Mouse (Mus musculus) retina, postnatal 7 days (tissue): ENCODE results near the gene Olfr918.

Experiments used
- DNase-seq: peaks from one replicate; pipeline ENCODE4 v3.0.0-alpha.2; 2012; ENCODE audit warnings: low read depth, low spot score

Gene Olfr918

DNA sequence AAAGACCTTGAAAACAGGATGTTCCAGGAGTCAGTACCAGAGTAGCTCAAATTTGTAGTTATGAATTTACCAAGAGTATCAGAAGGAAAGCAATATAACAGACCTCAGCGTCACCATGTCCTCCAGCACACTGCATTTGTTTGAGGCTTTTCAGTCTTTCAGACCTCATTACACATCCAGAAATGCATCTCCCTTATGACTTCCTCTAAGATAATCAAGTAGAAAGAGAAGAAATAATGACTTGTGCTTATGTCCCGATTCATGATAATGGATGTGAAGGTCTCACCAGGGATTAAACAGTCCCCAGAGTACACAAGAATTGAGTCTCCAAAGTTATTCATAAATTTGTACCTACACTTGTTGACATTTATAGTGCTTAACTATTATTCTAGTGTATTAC lies at the start of gene Olfr918:
Olfr918 (minus strand) TSS at position 101 of the 400 bp plus-strand sequence.
- DNase-seq = no peak

DNA sequence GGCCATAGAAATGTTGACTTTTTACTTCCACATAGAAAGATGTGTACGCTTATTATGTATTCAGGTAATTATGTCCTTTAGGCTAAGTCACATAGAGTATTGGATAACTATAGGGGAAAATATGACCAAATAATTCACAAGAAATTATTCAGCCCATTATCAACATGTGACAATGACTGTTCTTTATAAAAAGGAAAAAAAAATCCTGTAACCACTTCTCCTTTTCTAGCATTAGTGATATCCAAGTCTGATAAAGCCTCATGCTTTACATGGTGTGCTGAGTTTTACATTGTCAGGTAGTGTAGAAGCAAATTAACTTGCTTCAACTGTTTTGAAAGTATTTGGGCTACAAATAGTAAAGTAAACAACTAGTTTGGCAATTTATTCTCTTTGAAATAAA lies 49.6 kb upstream of the Olfr918 start:
- no peak for DNase-seq

DNA sequence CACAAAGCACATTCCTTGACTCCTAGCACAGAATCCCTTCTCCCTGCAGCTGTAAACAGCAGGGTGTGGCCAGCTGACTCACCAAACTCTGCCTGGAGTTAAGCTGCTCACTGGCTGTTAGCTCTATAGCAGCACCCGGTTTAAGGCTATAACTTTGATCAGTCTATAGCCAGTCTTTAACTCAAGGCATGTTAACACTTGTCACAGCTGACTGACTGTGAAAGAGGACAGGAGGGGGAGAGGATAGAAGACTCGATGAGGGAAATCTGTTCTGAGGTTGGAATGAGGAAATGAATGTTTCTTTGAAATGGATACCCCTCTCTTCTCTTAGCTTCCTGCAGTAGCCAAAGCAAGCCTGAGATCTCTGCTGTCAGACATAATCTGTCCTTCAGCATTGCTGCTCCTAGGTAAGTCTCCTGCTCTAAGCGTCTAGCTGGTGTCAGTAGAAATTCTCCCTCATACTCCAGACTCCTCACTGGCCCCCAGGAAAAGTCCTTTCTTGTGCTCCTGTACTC lies 44.6 kb upstream of the Olfr918 start:
- no peak for DNase-seq

DNA sequence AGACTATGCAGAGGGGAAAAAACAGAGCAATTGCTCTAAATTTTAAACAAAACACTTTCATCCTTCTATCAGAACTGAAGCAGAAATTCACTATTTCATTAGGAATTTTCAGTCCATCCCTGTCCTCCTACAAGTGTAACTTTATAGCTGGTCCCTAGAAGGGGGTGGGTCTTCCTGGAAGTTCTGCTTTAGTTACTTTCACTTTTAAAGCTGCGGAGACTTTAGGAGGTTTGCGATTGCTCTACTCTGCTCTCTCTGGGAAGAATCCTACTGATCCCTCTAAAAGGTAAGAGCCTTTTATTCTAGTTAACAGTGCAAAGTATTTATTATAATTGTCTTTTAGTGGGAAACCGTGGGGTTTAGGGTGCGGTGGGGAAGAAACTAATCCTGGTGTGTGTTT lies 43.7 kb upstream of the Olfr918 start, which contains the start of gene Vwa5a:
Vwa5a (plus strand) TSS at position 167 of the 400 bp plus-strand sequence.
- DNase-seq = no peak

DNA sequence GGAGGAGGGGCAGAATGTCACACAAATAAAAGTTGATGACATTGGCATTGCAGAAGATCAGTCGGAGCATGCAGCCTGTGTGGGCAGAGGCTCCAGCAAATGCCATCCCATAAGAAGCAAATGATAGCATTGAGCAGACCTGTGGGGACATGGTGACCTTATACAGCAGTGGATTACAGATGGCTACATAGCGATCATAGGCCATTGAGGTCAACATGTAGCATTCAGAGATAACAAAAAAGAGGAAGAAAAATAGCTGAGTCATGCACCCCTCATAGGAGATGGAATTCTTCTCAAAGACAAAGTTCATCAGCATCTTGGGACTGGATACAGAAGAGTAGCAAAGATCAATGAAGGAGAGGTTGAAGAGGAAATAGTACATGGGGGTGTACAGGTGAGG lies 1.5 kb downstream of the Olfr918 start:
- DNase-seq = no peak

DNA sequence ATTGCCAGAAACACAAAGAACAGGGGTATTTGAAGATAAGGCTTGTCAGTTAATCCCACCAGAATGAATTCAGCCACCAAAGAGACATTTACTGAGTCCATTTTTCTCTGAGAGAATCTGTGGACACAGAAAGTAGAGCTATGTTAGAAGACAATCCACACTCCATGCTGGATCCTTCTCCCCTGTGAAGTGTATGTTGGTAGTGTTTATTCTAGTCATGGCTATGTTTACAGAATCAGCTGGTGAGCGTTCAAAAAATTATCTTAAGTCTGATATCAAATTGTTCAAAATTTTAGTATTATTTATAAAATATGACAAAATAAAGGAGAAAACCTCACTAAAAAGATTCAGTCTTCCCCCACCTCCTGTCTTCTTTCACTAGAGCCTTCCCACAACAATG lies 8.7 kb downstream of the Olfr918 start, which contains the start of gene Olfr917:
Olfr917 (minus strand) TSS at position 101 of the 400 bp plus-strand sequence.
- no peak for DNase-seq

DNA sequence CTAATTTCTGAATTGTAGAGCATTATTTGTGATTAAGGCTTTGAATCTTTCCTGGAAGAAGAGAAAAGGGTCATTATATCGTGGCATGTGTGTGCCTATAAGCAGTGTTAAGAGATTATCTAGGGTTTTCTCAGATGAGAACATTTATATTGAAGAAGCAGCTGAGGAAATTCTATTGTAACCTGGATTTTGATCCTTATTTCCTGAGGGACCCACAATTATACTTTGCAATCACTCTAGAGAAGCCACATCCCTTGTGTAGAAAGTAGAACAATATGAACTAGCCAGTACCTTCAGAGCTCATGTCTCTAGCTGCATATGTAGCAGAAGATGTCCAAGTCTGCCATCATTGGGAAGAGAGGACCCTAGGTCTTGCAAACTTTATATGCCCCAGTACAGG lies 14.6 kb downstream of the Olfr918 start, which contains the start of gene Olfr916:
Olfr916 (minus strand) TSS at position 101 of the 400 bp plus-strand sequence.
- no peak for DNase-seq

DNA sequence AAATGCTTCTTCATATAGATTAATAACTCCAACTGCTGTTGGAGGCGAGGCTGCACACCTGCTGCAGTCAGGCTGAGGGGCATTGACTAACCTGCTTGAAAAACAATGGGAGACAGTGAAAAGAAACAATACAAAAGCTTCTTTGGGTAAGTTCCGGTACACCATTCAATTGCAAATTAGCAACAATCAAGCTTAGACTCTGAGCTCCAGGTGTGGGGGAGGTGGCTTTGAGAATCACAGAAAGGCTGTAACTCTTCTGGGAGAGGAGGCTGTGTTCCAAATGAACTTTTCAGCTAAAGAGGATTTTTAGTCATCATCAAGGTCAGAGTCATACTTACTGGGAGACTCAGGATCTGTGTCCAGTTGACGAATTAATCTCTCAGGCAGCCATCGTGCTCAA lies 42.0 kb downstream of the Olfr918 start:
- DNase-seq = no peak
